Mouse (Mus musculus) hindbrain, postnatal 0 days (tissue): ENCODE measurements around the gene Igfbp4. TPM values are rescaled to one million over a fixed set of nuclear protein-coding genes. Genes with fewer than 3 reads are reported as not detected.

Experiments used
- ATAC-seq: fragments of 200-750 bp; cut with Nextera tagmentation; 2 replicates; pipeline ENCODE4 v1.8.0; 2017; ENCODE audit warnings: mild to moderate bottlenecking, moderate TSS enrichment, moderate library complexity
- DNase-seq: peaks from one replicate; pipeline ENCODE4 v3.0.0-alpha.2; 2015; ENCODE audit warnings: low spot score
- H3K27ac ChIP-seq: fragments of 300-500 bp; sonication (generic); 2 replicates; pipeline ENCODE4 v1.5.1; 2014; ENCODE audit warnings: mild to moderate bottlenecking
- H3K27me3 ChIP-seq: fragments of 300-500 bp; sonication (generic); 2 replicates; pipeline ENCODE4 v1.6.1; 2014; ENCODE audit warnings: low read length, mixed read lengths; ENCODE audit not compliant: insufficient read depth
- H3K36me3 ChIP-seq: fragments of 300-500 bp; sonication (generic); 2 replicates; pipeline ENCODE4 v1.6.1; 2014; ENCODE audit warnings: low read length, mixed read lengths; ENCODE audit not compliant: insufficient read depth
- H3K4me1 ChIP-seq: fragments of 300-500 bp; sonication (generic); 2 replicates; pipeline ENCODE4 v1.6.1; 2014; ENCODE audit warnings: antibody characterized with exemption, low read length, mixed read lengths; ENCODE audit not compliant: insufficient read depth
- H3K4me2 ChIP-seq: fragments of 300-500 bp; sonication (generic); 2 replicates; pipeline ENCODE4 v1.6.1; 2014; ENCODE audit warnings: low read depth, mild to moderate bottlenecking, low read length, moderate library complexity, mixed read lengths
- H3K4me3 ChIP-seq: fragments of 300-500 bp; sonication (generic); 2 replicates; pipeline ENCODE4 v1.5.1; 2014; ENCODE audit warnings: low read length
- H3K9ac ChIP-seq: fragments of 300-500 bp; sonication (generic); replicated peaks from 2 replicates; pipeline ENCODE4 v1.6.1; 2014; ENCODE audit warnings: mild to moderate bottlenecking, low read length, moderate library complexity, mixed read lengths
- H3K9me3 ChIP-seq: fragments of 300-500 bp; sonication (generic); 2 replicates; pipeline ENCODE4 v1.6.1; 2016; ENCODE audit warnings: low read length, mixed read lengths
- CTCF ChIP-seq: IDR thresholded peaks from 2 replicates; pipeline ENCODE4 v1.5.1; 2016; ENCODE audit warnings: antibody characterized with exemption, control low read depth, low read depth
- WGBS: fragments of 180-500 bp; shearing (Covaris S2); extraction: QIAGEN DNeasy Blood & Tissue Kit; methylation state at CpG from one replicate; pipeline ENCODE4 v1.1.7; 2014; 5-methylcytosine and 5-hydroxymethylcytosine counted together
- polyA plus RNA-seq: library from polyadenylated mRNA; unstranded; fragments of >200 nt; fragmentation: Nextera tagmentation; extraction: Ambion mirVana; gene quantifications from 2 replicates; pipeline ENCODE4 v1.2.1, GENCODE M21; 2015
- total RNA-seq: library from RNA; depleted of rRNA; stranded (reverse); fragments of >200 nt; gene quantifications from 2 replicates; pipeline ENCODE4 v1.2.3, GENCODE M21; 2014

Gene Igfbp4
- total and polyA plus RNA-seq, 2 experiments from 2014 or later, result 81.3 to 103 TPM

DNA sequence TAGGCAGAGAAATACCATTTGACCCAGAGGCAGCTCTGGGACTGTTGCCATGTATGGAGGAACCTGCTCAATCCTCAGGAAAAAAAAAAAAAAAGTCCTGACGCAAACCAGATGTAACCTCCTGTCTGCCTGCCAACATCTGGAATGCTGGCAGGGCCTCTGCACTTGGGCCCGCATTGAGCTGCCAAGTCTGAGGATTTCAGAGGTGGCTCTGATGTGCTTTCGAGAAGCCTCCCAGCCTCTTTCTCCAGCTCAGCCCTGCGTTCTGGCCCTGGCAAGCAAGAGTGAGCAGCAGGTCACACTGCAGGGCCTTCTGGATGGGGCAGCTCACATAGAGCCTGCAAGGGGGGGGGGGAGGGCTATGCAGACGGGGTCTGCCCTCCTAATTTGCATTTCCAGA lies 6.1 kb downstream of the Igfbp4 start:
- Histone ChIP-seq H3K4me1 (no peaks in the 10 kb centered on the region), H3K27me3 (no peaks in the 10 kb centered on the region), H3K4me2 (no peak overlapping the region), H3K9ac (no peak overlapping the region), H3K27ac (peak overlapping the region; percentile 41; the same call in 1 of the 2 replicates), H3K9me3 (no peaks in the 10 kb centered on the region), H3K36me3 (no peaks in the 10 kb centered on the region), H3K4me3 (no peak overlapping the region)
- WGBS, result 28% methylated on average over 5 of the region's 5 CpGs
- no peak for TF ChIP-seq CTCF
- peak; percentile 62 for DNase-seq
- peak; percentile 69; the same call in 1 of the 2 replicates for ATAC-seq

DNA sequence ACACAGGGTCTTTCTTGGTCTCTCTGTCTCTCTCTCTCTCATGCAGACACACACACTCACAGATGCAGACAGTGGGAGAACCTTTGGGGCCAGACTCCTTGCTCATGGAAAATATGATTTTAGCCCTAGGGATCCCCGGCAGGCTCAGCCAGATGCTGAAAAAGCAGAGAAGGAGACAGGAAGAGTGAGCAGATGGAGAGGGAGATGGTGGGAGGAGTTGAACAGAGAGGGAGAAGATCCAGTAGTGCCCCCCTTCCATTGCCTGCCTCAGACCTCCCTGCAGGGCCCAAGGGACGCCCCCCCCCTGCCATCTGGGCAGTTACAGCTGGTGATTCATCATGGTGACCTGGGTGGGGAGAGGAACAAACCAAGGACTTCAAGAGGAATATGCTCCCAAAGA lies 6.6 kb downstream of the Igfbp4 start:
- ATAC-seq (0 out of 2 replicates have a peak, but pooled peaks have one; percentile 29), DNase-seq (no peak)
- Histone ChIP-seq H3K36me3 (no peaks in the 10 kb centered on the region), H3K27ac (peak overlapping the region; percentile 41; the same call in 1 of the 2 replicates), H3K9ac (no peak overlapping the region), H3K27me3 (no peaks in the 10 kb centered on the region), H3K4me2 (no peak overlapping the region), H3K9me3 (no peaks in the 10 kb centered on the region), H3K4me1 (no peaks in the 10 kb centered on the region), H3K4me3 (no peak overlapping the region)
- TF ChIP-seq CTCF, result no peak
- 45% methylated on average over 2 of the region's 2 CpGs for WGBS

DNA sequence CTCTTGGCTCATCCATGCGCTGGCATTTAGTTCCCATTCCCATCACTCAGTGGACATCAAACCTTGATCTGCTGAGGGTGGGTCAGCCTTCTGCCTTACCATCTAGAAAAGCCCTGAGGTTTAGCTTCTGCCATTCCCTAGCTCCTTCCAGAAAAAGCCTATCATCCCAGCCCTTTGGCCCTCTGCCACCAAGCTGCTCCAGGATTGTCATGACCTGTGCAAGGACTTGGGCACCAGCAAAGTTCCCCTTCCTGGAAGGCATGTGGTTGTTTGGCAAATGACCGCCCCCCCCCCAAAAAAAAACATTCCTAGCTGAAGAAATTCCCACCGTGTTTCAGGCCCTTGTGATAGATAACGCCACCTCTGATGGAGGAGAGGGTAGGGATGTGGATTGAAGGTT lies 14.1 kb downstream of the Igfbp4 start:
- Histone ChIP-seq H3K36me3 (no peaks in the 10 kb centered on the region), H3K9me3 (no peaks in the 10 kb centered on the region; the same call in 1 of the 2 replicates), H3K4me2 (no peak overlapping the region), H3K4me1 (no peaks in the 10 kb centered on the region), H3K9ac (no peak overlapping the region), H3K4me3 (no peak overlapping the region), H3K27ac (no peak overlapping the region), H3K27me3 (no peaks in the 10 kb centered on the region)
- no peak for ATAC-seq
- DNase-seq, result no peak
- WGBS, result 54% methylated on average over 4 of the region's 4 CpGs
- no peak for TF ChIP-seq CTCF

DNA sequence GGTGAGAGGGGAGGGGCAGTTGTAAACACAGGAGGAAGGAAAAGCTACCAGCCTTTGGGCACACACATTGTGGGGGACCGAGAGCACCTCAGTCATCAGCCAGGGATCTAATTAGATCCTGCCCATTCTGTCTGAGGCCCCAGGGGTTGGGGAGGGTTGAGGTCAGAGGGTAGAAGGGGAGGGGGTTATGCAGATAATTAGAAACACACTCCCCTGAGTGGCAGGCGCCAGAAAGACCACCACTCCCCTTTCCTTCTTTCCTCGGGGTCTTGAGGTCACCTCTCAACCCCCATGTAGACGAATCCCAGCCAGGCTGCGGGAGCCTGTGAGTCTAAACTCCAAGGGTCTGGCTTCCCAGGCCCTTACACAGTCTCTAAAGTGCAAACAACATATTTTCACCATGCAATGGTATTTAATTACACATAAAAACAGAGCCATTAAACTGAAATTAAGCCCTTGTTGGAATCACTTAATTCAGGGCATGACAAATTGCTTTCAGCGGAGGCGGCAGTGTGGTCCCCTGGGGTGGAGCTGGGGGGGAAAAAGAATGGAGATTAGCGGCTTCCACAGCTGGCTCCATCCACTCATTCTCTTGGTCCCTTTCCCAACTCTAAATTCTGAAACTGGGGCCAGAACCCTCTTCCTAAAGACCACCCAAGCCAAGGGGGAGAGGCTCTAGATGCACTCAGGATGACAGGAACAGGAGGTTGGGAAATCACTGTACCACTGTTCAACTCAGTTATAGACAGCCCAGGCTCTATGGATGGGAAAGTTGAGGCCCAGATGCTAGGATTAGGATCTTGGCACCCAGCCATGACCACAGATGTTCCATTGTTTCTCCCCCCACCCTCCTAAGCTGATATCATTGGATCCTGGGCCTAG lies 14.8 kb downstream of the Igfbp4 start:
- H3K9ac ChIP-seq, result no peak overlapping the region
- DNase-seq (no peak), ATAC-seq (no peak)
- no peak for TF ChIP-seq CTCF
- no peak overlapping the region for H3K4me2 ChIP-seq
- no peaks in the 10 kb centered on the region; the same call in 1 of the 2 replicates for H3K9me3 ChIP-seq
- no peaks in the 10 kb centered on the region for H3K4me1 ChIP-seq
- H3K36me3 ChIP-seq, result no peaks in the 10 kb centered on the region
- H3K27ac ChIP-seq, result no peak overlapping the region
- WGBS, result 18% methylated on average over 8 of the region's 8 CpGs
- no peaks in the 10 kb centered on the region for H3K27me3 ChIP-seq
- H3K4me3 ChIP-seq, result no peak overlapping the region

DNA sequence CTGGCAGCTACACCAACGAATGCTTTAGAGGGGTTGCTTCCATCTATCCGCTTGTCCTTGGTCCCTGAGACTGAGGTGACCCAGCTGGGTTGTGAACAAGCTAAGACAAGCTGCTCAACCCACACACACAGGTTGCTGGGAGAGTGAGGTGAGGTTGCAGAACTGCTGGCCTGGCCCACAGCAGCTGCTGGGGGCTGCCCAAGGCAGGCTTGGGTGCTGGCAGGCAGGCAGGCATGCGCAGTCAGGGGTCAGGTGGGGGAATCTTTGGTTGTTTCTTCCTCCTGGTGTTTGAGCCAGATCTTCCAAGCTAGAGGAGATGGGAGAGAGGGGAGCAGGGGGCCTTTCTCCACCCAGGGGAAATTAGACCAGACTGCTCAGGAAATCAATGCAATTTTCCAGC lies 19.4 kb downstream of the Igfbp4 start:
- Histone ChIP-seq H3K4me2 (no peak overlapping the region), H3K36me3 (no peaks in the 10 kb centered on the region), H3K27ac (no peak overlapping the region), H3K4me1 (no peaks in the 10 kb centered on the region), H3K9ac (no peak overlapping the region), H3K9me3 (no peaks in the 10 kb centered on the region; the same call in 1 of the 2 replicates), H3K4me3 (no peak overlapping the region), H3K27me3 (no peaks in the 10 kb centered on the region)
- no peak for DNase-seq
- no peak for TF ChIP-seq CTCF
- no peak for ATAC-seq
- WGBS, result 93% methylated on average over 3 of the region's 3 CpGs

DNA sequence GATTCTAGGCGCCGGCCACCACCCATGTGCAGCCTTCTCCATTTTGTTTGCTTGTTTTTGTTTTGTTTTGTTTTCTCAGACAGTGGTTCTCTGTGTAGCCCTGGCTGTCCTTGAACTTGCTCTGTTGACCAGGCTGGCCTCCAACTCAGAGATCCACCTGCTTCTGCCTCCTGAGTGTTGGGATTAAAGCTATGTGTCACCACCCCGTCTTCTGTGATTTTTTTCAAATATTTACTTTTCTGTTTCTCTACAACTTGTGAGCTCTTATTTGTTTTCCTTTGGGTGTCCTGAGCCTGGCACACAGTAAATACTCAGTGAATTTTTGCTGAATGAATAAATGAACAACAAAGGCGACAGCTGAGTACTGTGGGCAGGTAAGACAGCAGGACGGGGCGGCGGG lies 21.6 kb downstream of the Igfbp4 start:
- WGBS, result 82% methylated on average over 7 of the region's 7 CpGs
- H3K27ac ChIP-seq, result no peak overlapping the region
- H3K4me3 ChIP-seq, result no peak overlapping the region
- no peak for TF ChIP-seq CTCF
- no peak overlapping the region for H3K4me2 ChIP-seq
- no peaks in the 10 kb centered on the region for H3K27me3 ChIP-seq
- H3K9ac ChIP-seq, result no peak overlapping the region
- DNase-seq, result no peak
- no peaks in the 10 kb centered on the region for H3K4me1 ChIP-seq
- no peaks in the 10 kb centered on the region for H3K36me3 ChIP-seq
- ATAC-seq, result no peak
- H3K9me3 ChIP-seq, result no peaks in the 10 kb centered on the region; the same call in 1 of the 2 replicates
